Mouse (Mus musculus) testis, adult 2 months (tissue): ENCODE measurements around the gene Tnfrsf23.

Experiments
- CTCF ChIP-seq: fragments of 200-500 bp; IDR thresholded peaks from 2 replicates; pipeline ENCODE4 v1.5.1; 2012; ENCODE audit warnings: low read depth, mild to moderate bottlenecking, inconsistent platforms, low read length, moderate library complexity; ENCODE audit not compliant: control insufficient read depth, insufficient read depth, insufficient replicate concordance
- POLR2A ChIP-seq: fragments of 200-500 bp; IDR thresholded peaks from 2 replicates; pipeline ENCODE4 v1.6.1; 2012; ENCODE audit warnings: low read depth, mild to moderate bottlenecking, inconsistent platforms, low read length, moderate library complexity; ENCODE audit not compliant: control insufficient read depth

- TF ChIP-seq POLR2A (no peak), CTCF (no peak)
These were observed 25.7 kb upstream of the Tnfrsf23 start for GRCm38 (mm10) chr7:143711381-143711780.
